Mouse (Mus musculus) midbrain, embryonic 14.5 days (tissue): ENCODE results near the gene Fbxw7. TPM values are rescaled to one million over a fixed set of nuclear protein-coding genes. Genes with fewer than 3 reads are reported as not detected.

Experiments used
- ATAC-seq: fragments of 200-750 bp; cut with Nextera tagmentation; 2 replicates; pipeline ENCODE4 v1.8.0; 2017; ENCODE audit warnings: moderate number of reproducible peaks, moderate library complexity; ENCODE audit not compliant: low FRiP score, low TSS enrichment
- DNase-seq: peaks from one replicate; pipeline ENCODE4 v3.0.0-alpha.2; 2015
- H3K27ac ChIP-seq: fragments of 300-500 bp; sonication (generic); replicated peaks from 2 replicates; pipeline ENCODE4 v1.5.1; 2014; ENCODE audit warnings: mild to moderate bottlenecking, low read depth, low read length, moderate library complexity
- H3K27me3 ChIP-seq: fragments of 300-500 bp; sonication (generic); 2 replicates; pipeline ENCODE4 v1.6.1; 2014; ENCODE audit warnings: low read length, control low read depth, mixed read lengths; ENCODE audit not compliant: control insufficient read depth, insufficient read depth
- H3K36me3 ChIP-seq: fragments of 300-500 bp; sonication (generic); 2 replicates; pipeline ENCODE4 v1.6.1; 2014; ENCODE audit warnings: low read length, control low read depth; ENCODE audit not compliant: control insufficient read depth, insufficient read depth
- H3K4me1 ChIP-seq: fragments of 300-500 bp; sonication (generic); 2 replicates; pipeline ENCODE4 v1.6.1; 2014; ENCODE audit warnings: mild to moderate bottlenecking, antibody characterized with exemption, low read length, control low read depth; ENCODE audit not compliant: control insufficient read depth, insufficient read depth
- H3K4me2 ChIP-seq: fragments of 300-500 bp; sonication (generic); 2 replicates; pipeline ENCODE4 v1.6.1; 2014; ENCODE audit warnings: mild to moderate bottlenecking, low read length, moderate library complexity
- H3K4me3 ChIP-seq: fragments of 300-500 bp; sonication (generic); replicated peaks from 2 replicates; pipeline ENCODE4 v1.5.1; 2014; ENCODE audit warnings: low read depth, low read length
- H3K9ac ChIP-seq: fragments of 300-500 bp; sonication (generic); replicated peaks from 2 replicates; pipeline ENCODE4 v1.6.1; 2014; ENCODE audit warnings: mild to moderate bottlenecking, low read length, moderate library complexity
- H3K9me3 ChIP-seq: fragments of 300-500 bp; sonication (generic); 2 replicates; pipeline ENCODE4 v1.6.1; 2016; ENCODE audit warnings: low read length, control low read depth, mixed read lengths; ENCODE audit not compliant: control insufficient read depth
- WGBS: fragments of 180-500 bp; shearing (Covaris S2); extraction: QIAGEN DNeasy Blood & Tissue Kit; methylation state at CpG from one replicate; pipeline ENCODE4 v1.1.7; 2014; 5-methylcytosine and 5-hydroxymethylcytosine counted together
- polyA plus RNA-seq: library from polyadenylated mRNA; unstranded; fragments of >200 nt; fragmentation: Nextera tagmentation; extraction: Ambion mirVana; gene quantifications from 2 replicates; pipeline ENCODE4 v1.2.1, GENCODE M21; 2014

Gene Fbxw7
- polyA plus RNA-seq, 1 experiment from 2014 or later = 24.7 TPM

DNA sequence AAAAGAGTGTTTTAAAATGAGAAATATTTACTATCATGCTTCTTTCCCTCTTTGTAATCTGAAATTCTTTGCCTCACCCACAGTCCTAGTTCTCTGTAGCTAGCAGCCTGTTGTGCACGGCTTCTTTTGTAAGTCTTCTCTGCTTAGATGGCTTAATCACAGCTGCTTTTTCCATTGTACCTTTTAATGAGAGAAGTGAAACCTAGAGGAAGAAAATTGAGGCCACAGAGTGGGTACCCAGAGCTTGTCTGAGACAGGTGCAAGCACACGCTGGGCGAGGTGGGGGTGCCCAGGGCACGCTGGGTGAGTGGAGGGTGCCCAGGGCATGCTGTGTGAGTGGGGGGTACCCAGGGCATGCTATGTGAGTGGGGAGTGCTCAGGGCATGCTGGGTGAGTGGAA is 27.2 kb upstream of the Fbxw7 start:
- H3K27me3 ChIP-seq = no peaks in the 10 kb centered on the region
- no peak overlapping the region for H3K27ac ChIP-seq
- H3K4me3 ChIP-seq = no peak overlapping the region
- no peaks in the 10 kb centered on the region for H3K9me3 ChIP-seq
- WGBS = 84% methylated on average over 4 of the region's 4 CpGs
- H3K9ac ChIP-seq = no peak overlapping the region
- H3K4me1 ChIP-seq = no peaks in the 10 kb centered on the region
- H3K36me3 ChIP-seq = no peaks in the 10 kb centered on the region
- no peak for DNase-seq
- no peak overlapping the region for H3K4me2 ChIP-seq
- ATAC-seq = no peak

DNA sequence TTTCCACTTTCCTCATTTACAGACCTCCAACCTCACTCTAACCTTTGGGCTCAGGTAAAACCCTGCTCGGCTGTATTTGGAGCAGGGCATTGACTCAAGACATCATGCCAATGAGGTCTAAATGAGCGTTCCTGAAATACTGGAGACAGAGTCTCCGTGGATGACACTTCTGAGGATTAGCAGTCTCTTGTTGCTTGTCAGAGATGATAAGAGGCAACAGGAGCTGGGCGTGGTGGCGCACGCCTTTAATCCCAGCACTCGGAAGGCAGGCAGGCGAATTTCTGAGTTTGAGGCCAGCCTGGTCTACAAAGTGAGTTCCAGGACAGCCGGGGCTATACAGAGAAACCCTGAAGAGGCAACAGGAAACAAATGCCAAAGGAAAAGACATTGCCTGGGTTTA is 11.0 kb upstream of the Fbxw7 start:
- Histone ChIP-seq H3K4me1 (no peaks in the 10 kb centered on the region), H3K36me3 (no peaks in the 10 kb centered on the region), H3K9ac (no peak overlapping the region), H3K4me2 (no peak overlapping the region), H3K27me3 (no peaks in the 10 kb centered on the region), H3K9me3 (no peaks in the 10 kb centered on the region), H3K27ac (no peak overlapping the region), H3K4me3 (no peak overlapping the region)
- DNase-seq (no peak), ATAC-seq (no peak)
- 70% methylated on average over 9 of the region's 9 CpGs for WGBS

DNA sequence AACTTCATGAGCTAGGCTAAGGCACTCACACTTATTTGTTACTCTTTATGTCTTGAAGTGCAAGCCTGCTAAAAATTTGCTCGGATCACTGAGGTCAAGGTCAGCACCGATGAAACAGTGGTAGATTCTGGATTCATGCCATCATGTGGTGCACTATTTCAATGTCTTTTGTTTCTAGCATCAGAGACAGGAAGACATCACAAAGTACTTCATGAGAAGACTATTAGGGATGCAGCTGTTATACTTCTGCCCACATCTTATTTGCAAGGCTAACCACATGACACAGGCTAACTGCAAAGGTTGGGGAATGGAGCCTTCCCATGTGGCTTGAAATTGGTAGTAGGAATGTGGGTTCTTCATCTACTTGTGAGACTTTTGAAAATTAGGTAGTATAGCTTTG is 8.9 kb upstream of the Fbxw7 start:
- no peak overlapping the region for H3K27ac ChIP-seq
- H3K9me3 ChIP-seq = no peaks in the 10 kb centered on the region
- no peak overlapping the region for H3K4me3 ChIP-seq
- no peak overlapping the region for H3K9ac ChIP-seq
- DNase-seq (no peak), ATAC-seq (no peak)
- H3K4me1 ChIP-seq = no peaks in the 10 kb centered on the region
- 83% methylated on average over 2 of the region's 2 CpGs for WGBS
- no peaks in the 10 kb centered on the region for H3K36me3 ChIP-seq
- no peaks in the 10 kb centered on the region for H3K27me3 ChIP-seq
- H3K4me2 ChIP-seq = no peak overlapping the region

- Histone ChIP-seq H3K4me3 (no peak overlapping the region), H3K4me1 (peaks cover 2% of the 10 kb centered on the region), H3K9me3 (no peaks in the 10 kb centered on the region), H3K36me3 (no peaks in the 10 kb centered on the region), H3K27ac (no peak overlapping the region), H3K9ac (no peak overlapping the region), H3K27me3 (no peaks in the 10 kb centered on the region), H3K4me2 (no peak overlapping the region)
- WGBS = 75% methylated on average over 3 of the region's 3 CpGs
- DNase-seq = no peak
- no peak for ATAC-seq
These were observed 7.2 kb upstream of the Fbxw7 start for GRCm38 (mm10) chr3:84807826-84808225.

DNA sequence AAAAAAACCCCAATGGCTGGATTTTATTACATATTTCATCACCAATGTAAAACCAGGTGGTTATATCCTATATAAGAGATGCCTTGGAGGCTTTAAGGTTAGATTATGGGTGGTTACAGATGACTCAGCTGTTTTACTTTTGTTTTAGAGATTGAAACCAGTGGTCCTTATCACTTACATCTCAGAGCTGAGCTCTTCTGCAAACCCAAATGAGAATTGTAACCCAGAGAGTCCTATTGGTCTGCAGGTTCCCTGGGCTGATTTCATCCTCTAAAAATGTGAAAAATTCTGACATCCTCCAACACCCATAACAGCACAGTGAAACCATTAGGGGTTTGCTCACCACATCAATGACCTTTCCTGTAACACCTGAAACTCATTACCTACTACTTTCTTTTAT is 6.2 kb upstream of the Fbxw7 start:
- no peak overlapping the region for H3K4me2 ChIP-seq
- ATAC-seq (no peak), DNase-seq (no peak)
- H3K27me3 ChIP-seq = no peaks in the 10 kb centered on the region
- H3K4me1 ChIP-seq = peaks cover 10% of the 10 kb centered on the region
- no peak overlapping the region for H3K9ac ChIP-seq
- no peak overlapping the region for H3K4me3 ChIP-seq
- no peaks in the 10 kb centered on the region for H3K36me3 ChIP-seq
- H3K9me3 ChIP-seq = no peaks in the 10 kb centered on the region
- no peak overlapping the region for H3K27ac ChIP-seq

DNA sequence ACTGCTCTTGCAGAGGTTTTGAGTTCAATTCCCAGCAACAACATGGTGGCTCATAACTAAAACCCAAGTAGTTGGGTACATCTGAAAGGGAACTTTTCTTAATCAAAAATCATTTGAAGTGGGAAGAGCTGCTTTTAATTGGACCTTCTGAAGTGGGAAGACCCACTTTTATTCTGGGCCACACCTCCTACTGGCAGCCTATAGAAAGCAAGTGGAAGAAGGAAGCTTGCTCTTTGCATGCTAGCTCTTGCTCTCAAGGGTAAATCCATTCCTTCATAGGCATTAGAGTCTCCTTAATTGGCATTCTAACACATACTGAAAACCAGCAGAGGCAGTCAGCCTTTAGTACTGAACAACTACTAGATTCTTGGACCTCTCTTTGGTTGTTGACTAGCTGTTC is 4.3 kb upstream of the Fbxw7 start:
- Histone ChIP-seq H3K36me3 (no peaks in the 10 kb centered on the region), H3K4me2 (no peak overlapping the region), H3K27ac (no peak overlapping the region), H3K4me3 (no peak overlapping the region), H3K4me1 (peaks cover 13% of the 10 kb centered on the region), H3K27me3 (no peaks in the 10 kb centered on the region), H3K9ac (no peak overlapping the region), H3K9me3 (no peaks in the 10 kb centered on the region)
- ATAC-seq (no peak), DNase-seq (no peak)

DNA sequence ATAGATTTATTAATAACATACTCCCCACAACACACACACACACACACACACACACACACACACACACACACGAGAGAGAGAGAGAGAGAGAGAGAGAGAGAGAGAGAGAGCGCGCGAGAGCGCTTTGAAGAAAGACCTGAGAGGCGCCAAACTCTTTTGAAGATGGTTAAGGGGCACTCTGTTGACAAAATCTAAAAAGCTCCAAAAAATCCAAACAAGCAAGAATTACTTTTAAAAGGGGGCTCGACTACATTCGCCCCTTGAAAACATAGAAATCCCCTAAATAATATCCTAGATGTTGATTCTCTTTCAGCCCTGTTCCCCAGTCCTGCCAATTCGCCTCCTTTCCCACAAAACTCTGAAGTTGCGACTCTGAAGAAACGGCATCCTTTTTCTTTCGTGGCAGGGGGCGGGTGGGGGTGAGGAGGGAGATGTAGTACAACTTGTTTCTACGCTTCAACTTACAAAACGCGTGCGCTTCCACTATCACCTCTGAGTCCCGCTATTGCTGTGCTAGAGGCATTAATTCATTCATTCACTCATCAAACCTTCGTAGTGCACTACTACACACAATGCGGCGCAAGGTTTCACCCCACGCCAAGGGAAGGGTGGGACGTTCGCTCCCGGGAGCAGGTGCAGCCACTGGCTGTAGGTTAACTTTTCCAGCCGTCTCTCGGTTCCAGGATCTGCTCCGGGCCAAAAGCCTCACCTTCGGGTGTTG is 1.5 kb upstream of the Fbxw7 start:
- peaks cover 20% of the 10 kb centered on the region for H3K4me1 ChIP-seq
- H3K27ac ChIP-seq = peak overlapping the region; percentile 93
- under 1% methylated on average over 29 of the region's 29 CpGs for WGBS
- H3K36me3 ChIP-seq = no peaks in the 10 kb centered on the region
- H3K4me3 ChIP-seq = peak overlapping the region; percentile 97
- H3K9ac ChIP-seq = peak overlapping the region; percentile 78
- DNase-seq (no peak), ATAC-seq (no peak; the same call in 1 of the 2 replicates)
- H3K4me2 ChIP-seq = peak overlapping the region; percentile 82
- no peaks in the 10 kb centered on the region for H3K9me3 ChIP-seq
- H3K27me3 ChIP-seq = no peaks in the 10 kb centered on the region

- peak overlapping the region; percentile 82 for H3K9ac ChIP-seq
- under 1% methylated on average over 56 of the region's 60 CpGs for WGBS
- no peaks in the 10 kb centered on the region for H3K27me3 ChIP-seq
- DNase-seq = peak; percentile 100
- H3K4me1 ChIP-seq = peaks cover 20% of the 10 kb centered on the region
- no peaks in the 10 kb centered on the region for H3K9me3 ChIP-seq
- H3K27ac ChIP-seq = peak overlapping the region; percentile 93
- H3K4me3 ChIP-seq = peak overlapping the region; percentile 97
- H3K4me2 ChIP-seq = peak overlapping the region; percentile 100
- ATAC-seq = peak; percentile 99
- no peaks in the 10 kb centered on the region for H3K36me3 ChIP-seq
These were observed 809 bp upstream of the Fbxw7 start for GRCm38 (mm10) chr3:84814157-84814761.

GRCm38 (mm10) chr3:84815461-84815860 is 393 bp downstream of the Fbxw7 start:
- 0% methylated on average over 29 of the region's 29 CpGs for WGBS
- H3K27ac ChIP-seq = peak overlapping the region; percentile 93
- ATAC-seq = peak; percentile 5; the same call in 1 of the 2 replicates

More at GRCm38 (mm10) chr3:84815461-84815860, 393 bp downstream of the Fbxw7 start:
- DNase-seq = peak; percentile 66
- Histone ChIP-seq H3K36me3 (no peaks in the 10 kb centered on the region), H3K4me2 (peak overlapping the region; percentile 100), H3K27me3 (no peaks in the 10 kb centered on the region), H3K4me1 (peaks cover 20% of the 10 kb centered on the region), H3K4me3 (peak overlapping the region; percentile 97), H3K9me3 (no peaks in the 10 kb centered on the region), H3K9ac (peak overlapping the region; percentile 82)
